10 mouse cellular contexts compared by ENCODE assay signal in the genomic region with DNA sequence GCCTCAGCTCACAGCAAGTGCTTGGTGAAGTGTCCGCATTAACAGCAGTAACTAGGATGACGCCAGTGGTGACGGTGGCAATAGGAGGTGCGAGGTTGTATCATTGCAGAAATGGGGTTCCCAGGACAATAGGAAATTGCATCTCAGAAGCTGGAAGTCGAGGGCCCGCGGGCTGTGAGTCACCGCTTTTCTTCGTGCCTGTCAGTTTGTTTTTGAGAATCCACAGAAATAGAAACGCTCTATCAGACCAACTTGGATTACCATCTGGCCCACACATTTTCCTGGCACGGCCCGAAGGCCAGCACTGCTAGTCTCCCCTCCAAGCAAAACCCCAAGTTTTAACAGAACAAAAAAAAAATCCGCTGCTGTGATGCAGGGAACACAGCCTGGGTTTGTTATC.
DNase-seq lines count a peak whose midpoint lies in the region; ATAC-seq lines count a peak whose summit lies in the region.
"Had no signal": no experiment of that assay in that cellular context is flagged by ENCODE, and none has a peak within 500 bp of the region (broad histone marks: within the 10 kb centered on the region; RNA-seq: fewer than 3 reads in every experiment).

No protein-coding gene starts in this region.

- peak; percentile 76 for ATAC-seq in cerebellum, adult (ENCODE audit: insufficient number of reproducible peaks, low FRiP score, low TSS enrichment)
- ATAC-seq in inflammation-experienced regulatory T-cells, adult 6 months, result no peak

- DNase-seq in cerebellum, postnatal 4 days (ENCODE audit: low spot score in 2 of 2), result no peak
- DNase-seq in cerebellum, postnatal 36 days, result peak; percentile 73 to 79
- peak; percentile 56 to 65 for DNase-seq in layer of hippocampus, postnatal 36 days
- peak; percentile 22 for DNase-seq in right cerebral cortex, postnatal 14 days
- DNase-seq in retina, embryonic 14.5 days (ENCODE audit: low spot score), result no peak
- DNase-seq in Muller cell, postnatal 12 days (ENCODE audit: inconsistent ontology term), result no peak
- DNase-seq: kidney, postnatal 14 days; retina, postnatal 1 day had no signal

Comparison
In these comparisons a context has a peak if more than half of its experiments do, and no peak if none do; other contexts are left out.
1. DNase-seq: peak in cerebellum, postnatal 36 days (2 of 2), layer of hippocampus, postnatal 36 days (2 of 2) and right cerebral cortex, postnatal 14 days (single experiment); none in cerebellum, postnatal 4 days (0 of 2), retina, embryonic 14.5 days (single experiment) and Muller cell, postnatal 12 days (single experiment).